Mouse (Mus musculus): Measurements from ENCODE around the gene Slc18a3. TPM values are rescaled to one million over a fixed set of nuclear protein-coding genes. Genes with fewer than 3 reads are reported as not detected.

Gene Slc18a3
- polyA plus RNA-seq (2012; rRNA removed; ENCODE audit: low replicate concordance) = not detected in 2 replicates

DNA sequence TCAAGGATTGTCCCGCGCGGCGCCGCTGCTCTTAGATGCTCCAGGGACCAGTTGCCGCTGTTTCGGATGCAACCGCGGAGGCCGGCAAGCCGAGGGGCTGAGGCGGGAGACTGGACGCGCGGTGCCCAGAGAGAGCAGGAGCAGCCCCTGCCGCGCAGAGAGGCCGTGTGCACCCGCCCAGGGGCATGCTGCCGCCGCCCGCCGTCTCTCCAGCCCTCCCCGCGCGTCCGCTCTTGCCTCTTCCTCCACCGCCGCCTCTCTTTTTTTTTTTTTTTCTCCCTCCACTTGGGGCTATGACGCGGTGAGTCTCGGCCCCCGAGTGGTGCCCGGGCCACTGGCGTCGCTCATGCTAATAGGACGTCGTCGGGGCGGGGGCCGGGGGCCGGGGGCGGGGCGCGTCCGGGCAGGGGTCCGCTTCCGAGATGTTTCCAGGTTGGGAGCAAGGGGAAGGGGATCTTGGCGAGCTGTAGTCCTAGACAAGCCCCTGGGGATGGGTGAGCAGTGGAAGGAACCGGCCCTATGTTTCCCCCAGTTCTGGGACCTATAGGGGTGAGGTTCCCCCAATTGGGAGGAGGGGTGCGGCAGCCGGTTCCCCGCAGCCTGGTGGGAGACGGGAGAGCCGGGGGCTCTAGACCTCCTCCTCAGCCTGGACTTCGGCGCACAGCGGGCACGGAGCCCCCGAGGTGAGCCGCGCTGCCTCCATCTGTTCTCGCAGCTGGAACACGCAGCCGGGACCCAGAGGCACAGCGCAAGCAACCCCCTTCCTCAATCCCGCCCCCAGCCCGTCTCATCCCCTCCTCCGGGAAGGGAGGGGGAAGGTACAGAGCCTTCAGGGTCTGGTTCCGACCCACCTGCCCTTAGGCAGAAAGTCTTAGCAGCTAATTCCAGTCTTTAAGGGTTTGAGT, at the start of gene Slc18a3:
Gene Slc18a3, minus strand, starts transcription at position 250 of the 905 bp plus-strand sequence.

DNA sequence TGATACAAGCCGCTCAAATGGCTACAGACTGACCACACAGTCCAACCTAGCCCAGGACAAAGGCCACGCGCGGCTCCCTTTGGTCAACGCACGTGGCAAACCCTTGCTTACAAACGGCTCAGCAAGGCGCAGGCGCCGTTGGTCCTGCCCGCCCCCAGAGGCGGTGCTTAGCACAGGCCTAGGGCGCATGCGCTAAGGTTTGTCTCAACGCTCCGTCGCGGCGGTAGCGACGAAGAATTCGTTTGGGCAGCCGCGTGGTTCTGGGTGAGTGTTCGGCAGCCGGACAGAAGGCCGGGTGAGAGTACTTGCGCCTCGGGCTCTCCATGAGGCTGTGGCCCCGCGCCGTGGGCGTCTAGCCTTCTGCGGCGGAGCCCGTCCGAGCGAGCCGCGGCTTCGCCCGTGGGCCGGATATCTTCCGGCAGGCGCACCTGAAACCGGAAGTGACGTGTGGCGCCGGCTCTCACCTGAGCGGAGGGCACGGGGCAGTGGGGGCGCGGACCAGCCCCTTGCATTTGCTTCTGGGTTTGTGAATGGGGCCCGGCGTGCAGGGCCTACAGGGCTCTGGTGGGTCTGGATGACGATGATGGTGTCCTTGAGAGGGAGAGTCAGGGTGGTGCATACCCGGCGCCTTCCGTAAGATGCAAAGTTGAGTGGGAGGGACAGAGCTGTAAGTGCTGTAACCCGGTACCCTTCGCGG, 48.8 kb upstream of the Slc18a3 start, which contains the start of gene Ercc6:
Gene Ercc6, plus strand, starts transcription at position 186 of the 697 bp plus-strand sequence.

DNA sequence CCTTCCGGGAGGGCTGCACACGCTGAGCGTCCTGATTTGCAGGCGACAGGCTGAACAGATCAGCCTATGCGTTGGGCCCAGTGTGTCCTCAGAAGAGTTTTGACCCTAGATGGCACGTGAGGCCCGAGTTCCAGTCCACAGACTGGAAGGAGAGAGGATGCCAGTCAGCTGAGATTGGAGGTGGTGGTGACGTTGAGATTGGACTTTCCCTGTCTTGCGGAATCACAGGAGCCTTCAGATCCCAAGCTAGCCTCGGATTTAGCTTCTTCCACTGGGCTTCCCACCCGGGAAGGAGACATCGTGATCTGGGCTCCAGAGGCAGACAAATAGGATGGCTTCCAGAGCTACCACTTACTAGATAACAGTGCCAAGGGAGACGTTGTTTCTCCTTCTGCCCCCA, 1.2 kb upstream of the Slc18a3 start, which contains the start of gene Chat:
Gene Chat, minus strand, starts transcription at position 101 of the 400 bp plus-strand sequence.

Other genes starting within 250 kb of the Slc18a3 start
- 0.82 and 15.3 TPM in 2 replicates for gene Ogdhl, start 142.8 kb downstream of the Slc18a3 start, polyA plus RNA-seq (2012; rRNA removed; ENCODE audit: low replicate concordance)
- gene 1700024G13Rik, start 76.5 kb downstream of the Slc18a3 start, polyA plus RNA-seq (2012; rRNA removed; ENCODE audit: low replicate concordance) = not detected in 2 replicates
- gene Chat, start 1.1 kb upstream of the Slc18a3 start, polyA plus RNA-seq (2012; rRNA removed; ENCODE audit: low replicate concordance) = not detected in 2 replicates
- gene Ercc6, start 48.7 kb upstream of the Slc18a3 start, polyA plus RNA-seq (2012; rRNA removed; ENCODE audit: low replicate concordance) = 5.0 and 7.0 TPM in 2 replicates
- gene Prrxl1, start 134.6 kb upstream of the Slc18a3 start, polyA plus RNA-seq (2012; rRNA removed; ENCODE audit: low replicate concordance) = not detected in 2 replicates
- 0.27 TPM in 1 of 2 replicates, not detected in the other for gene 3425401B19Rik, start 220.4 kb upstream of the Slc18a3 start, polyA plus RNA-seq (2012; rRNA removed; ENCODE audit: low replicate concordance)